Mouse (Mus musculus) liver, postnatal 0 days (tissue): ENCODE data around the gene Zdhhc14.

Source experiments
- CTCF ChIP-seq: sonication (generic); IDR thresholded peaks from 2 replicates; pipeline ENCODE4 v1.5.1; 2016; ENCODE audit warnings: antibody characterized with exemption, low read depth
- EP300 ChIP-seq: IDR thresholded peaks from 2 replicates; pipeline ENCODE4 v1.6.1; 2016; ENCODE audit warnings: antibody characterized with exemption, low read depth, mild to moderate bottlenecking

- TF ChIP-seq CTCF = no peak
- TF ChIP-seq EP300 = no peak
Measured at GRCm38 (mm10) chr17:5443751-5444150, 48.6 kb upstream of the Zdhhc14 start.
